Mouse (Mus musculus) A20 (cell line): ENCODE measurements around the gene Zfp597.
A peak's percentile ranks its signal among the peaks of the same experiment; 100 is the strongest.

Experiments
- DNase-seq: peaks from one replicate; pipeline ENCODE4 v3.0.0-alpha.2; 2011; ENCODE audit warnings: low read depth, low spot score

Zfp597 gene

DNA sequence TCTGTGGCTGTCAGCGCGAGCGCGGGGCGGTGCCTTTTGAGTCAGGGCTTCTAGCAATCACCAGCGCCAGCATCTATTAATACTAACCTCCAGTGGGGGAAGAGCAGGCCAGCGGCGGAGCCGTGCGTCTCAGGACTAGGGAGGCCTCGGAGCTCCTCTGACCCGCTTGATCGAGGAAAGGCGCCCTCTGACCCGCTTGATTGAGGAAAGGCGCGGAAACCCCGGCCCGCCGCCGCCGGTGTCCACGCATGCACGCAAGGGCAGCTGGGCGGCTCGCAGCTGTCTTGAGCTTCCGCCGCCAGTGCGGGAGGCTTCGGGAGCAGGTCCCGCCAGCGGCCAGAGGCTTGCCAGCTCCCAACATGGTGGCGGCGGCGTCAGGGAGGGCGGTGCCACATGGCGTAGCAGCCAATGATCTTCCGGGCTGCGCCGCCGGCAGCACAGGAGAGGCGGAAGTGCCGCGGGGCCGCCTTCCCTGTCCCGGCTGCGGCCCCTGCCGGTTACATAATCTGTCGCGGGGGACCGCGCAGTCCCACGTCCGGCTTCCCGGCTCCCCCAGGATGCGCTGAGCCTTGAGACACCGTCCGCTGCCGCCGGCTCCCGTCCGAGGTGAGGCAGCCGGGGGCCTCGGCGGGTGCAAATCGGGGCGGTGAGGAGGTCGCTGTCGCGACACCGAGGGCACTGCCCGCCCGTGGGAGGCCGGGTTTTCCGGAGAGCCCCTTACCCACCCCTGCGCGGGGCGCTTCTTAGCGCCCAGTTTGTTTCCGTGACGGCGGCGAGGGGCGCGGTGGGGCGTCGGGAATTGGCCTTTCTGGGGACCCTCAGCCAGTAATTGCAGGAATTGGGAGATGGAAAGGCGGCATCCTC is at the start of gene Zfp597, which contains the start of gene Gm20695:
TSS of gene Zfp597 (minus strand) at position 361 of the 864 bp plus-strand sequence.
TSS of gene Gm20695 (plus strand) at position 448 of the 864 bp plus-strand sequence.
- DNase-seq, result peak; percentile 97

GRCm38 (mm10) chr16:3934091-3934490 is 49.7 kb upstream of the Zfp597 start:
- no peak for DNase-seq

- no peak for DNase-seq
Measured at GRCm38 (mm10) chr16:3933536-3933935, 49.2 kb upstream of the Zfp597 start.

DNA sequence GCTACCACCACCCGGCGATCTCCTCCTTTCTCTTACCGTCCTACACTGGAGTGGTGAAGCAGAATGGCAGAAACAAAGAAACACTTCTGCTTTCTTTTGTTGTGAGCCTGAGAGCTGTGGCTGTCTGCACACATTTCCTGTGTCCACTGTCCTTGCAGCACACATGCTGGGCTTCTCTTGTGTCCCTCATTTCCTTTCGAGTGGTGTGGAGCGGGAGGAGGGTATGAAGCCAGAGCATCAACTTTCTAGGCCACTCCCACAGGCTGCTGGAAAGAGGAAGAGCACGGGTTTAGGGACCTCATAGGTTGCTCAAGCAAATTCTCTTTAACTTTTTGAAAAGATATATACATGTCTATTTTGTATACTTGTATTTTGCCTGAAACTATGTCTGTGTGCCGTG is 44.8 kb upstream of the Zfp597 start:
- DNase-seq, result peak; percentile 51

GRCm38 (mm10) chr16:3928582-3928981 is 44.2 kb upstream of the Zfp597 start:
- DNase-seq, result peak; percentile 64

DNA sequence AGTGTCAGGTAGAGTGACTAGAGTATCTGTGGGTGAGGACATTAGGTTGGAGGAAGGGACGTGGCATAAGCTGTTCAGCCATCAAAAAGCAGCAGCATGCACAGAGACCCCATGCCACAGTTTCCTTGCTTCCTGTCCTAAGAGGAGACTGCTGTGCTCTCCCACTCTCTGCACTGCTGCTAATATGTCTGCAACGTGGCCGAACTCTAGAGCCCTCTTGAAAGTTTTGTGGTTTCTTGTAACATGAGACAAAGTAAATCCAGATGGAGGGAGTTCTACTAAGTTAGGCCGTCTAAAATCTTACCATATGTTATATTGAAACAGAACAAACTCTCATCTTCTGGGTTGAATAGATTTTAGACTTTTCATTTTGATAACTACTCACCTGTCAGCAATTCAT is 39.6 kb upstream of the Zfp597 start:
- no peak for DNase-seq

DNA sequence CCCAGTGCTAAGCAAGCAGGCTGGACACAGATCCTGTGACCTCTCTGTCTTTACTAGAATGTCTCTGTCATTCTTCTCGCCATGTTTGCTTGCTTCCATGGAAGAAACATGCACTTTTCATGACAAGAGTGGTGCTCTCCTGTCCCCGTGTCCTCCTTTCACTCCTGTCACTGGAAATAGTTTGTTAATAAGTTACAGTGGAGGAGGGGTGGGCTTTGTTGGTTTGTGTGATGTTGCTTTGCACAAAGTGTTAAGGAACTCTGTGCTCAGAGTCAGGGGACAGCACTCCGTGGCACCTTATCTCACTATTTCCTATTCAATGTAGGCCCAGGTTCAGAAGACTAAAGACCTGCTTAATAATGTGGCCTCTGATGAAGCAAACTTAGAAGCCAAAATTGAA is 39.2 kb upstream of the Zfp597 start:
- DNase-seq, result no peak

GRCm38 (mm10) chr16:3920756-3921155 is 36.4 kb upstream of the Zfp597 start:
- no peak for DNase-seq

- no peak for DNase-seq
Measured at GRCm38 (mm10) chr16:3909118-3909517, 24.8 kb upstream of the Zfp597 start.

GRCm38 (mm10) chr16:3908537-3909111 is 24.3 kb upstream of the Zfp597 start, which contains the start of the genes 1700037C18Rik and Cluap1:
Gene 1700037C18Rik (minus strand): TSS chr16:3908689.
Gene Cluap1 (plus strand): TSS chr16:3908801.
- peak; percentile 97 for DNase-seq

DNA sequence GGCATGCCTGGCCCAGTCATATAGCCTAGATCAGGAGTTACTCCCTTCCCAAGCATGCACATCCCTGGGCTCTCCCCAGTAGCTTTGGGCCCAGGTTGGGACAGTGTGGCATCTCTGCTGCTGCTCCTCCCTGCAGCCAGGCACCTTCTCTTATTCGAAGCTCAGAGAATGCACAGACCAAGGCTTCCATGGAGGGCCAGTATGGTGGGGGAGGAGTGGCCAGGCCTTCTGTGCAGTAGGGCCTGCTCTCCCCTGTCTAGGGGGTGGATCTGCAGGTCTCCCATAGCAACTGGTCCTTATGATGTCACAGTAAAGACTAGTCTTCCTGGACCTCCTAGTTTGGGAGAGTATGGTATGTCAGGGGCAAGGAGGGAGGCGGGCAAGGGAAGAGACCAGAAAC is 23.1 kb upstream of the Zfp597 start:
- DNase-seq, result no peak

- DNase-seq, result no peak
Measured at GRCm38 (mm10) chr16:3896553-3896952, 12.2 kb upstream of the Zfp597 start.

DNA sequence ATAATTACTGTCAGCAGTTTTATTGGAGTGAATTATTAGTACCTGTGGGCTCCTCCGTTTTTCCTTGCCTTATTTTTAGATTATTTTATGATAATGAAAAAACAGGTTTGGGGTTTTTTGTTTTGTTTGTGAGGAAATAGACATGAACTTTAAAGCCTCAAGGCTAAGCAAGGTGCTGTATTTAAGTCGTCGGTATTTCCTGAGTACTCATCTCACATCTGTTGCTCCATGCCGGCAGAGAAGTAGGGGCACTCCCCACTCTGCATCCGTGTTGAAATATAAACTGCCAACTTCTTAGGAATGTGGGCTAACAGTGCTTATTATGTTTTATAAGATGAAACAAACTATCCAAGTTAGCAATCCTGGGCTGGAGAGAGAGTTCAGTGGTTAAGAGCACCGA is 11.7 kb upstream of the Zfp597 start:
- DNase-seq, result no peak

DNA sequence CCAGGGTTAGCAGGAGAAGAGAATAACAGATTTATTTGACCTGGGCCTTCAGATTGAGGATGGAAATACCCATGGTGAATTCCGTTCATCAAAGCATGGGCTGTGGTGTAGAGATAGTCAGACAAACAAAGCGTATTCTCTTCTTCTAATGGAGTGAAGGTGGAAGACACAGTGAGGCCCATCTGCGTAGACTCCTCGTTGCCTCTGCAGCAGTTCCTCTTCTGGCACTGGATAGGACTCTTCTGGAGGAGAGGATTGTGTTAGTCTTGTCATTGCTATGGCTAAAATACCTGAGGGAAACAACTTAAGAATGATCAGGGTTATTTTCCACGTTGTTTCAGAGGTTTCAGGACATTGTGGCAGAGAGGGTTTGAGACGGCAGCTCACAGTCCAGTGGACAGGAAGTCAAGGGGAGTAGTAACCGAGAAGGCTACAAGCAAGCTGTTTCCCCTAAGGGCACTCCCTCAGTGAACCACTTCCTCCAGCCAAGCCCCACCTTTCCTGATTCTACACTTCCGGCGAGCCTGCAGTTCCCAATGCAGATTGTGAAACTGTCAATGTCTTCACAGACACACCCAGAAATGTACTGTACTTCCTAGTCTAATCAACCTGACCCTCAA is 10.9 kb upstream of the Zfp597 start:
- DNase-seq, result peak; percentile 49

- no peak for DNase-seq
Measured at GRCm38 (mm10) chr16:3893739-3894138, 9.4 kb upstream of the Zfp597 start.

DNA sequence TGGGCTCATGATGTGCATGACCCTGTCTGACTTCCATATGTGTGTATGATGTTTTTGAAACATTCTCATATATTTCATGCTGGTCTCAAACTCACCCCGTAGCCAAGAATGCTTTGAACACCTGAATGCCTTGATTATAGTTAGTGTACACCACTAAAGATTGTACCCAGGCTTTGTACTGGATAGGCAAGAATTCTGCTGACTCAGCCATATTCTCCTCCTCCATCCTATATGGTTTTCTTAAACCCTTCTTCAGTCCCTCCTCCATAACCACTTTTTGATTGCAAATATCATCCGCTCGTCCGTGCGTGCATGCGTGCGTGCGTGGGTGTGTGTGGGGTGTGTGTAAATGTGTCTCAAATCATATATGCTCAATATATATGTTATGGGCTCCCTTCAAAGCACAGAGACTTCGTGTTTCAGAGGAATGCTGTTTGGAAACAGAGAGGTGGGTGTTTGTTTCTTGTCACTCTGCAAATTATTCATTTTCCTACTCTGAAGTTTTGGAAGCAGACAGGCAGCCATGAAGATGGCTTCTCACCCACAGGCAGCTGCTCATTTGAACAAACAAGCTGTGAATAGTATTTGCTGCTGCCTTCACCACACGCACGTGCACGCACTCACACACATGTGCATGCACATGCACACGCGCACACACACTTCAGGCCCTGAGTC is 7.4 kb upstream of the Zfp597 start:
- DNase-seq, result no peak

DNA sequence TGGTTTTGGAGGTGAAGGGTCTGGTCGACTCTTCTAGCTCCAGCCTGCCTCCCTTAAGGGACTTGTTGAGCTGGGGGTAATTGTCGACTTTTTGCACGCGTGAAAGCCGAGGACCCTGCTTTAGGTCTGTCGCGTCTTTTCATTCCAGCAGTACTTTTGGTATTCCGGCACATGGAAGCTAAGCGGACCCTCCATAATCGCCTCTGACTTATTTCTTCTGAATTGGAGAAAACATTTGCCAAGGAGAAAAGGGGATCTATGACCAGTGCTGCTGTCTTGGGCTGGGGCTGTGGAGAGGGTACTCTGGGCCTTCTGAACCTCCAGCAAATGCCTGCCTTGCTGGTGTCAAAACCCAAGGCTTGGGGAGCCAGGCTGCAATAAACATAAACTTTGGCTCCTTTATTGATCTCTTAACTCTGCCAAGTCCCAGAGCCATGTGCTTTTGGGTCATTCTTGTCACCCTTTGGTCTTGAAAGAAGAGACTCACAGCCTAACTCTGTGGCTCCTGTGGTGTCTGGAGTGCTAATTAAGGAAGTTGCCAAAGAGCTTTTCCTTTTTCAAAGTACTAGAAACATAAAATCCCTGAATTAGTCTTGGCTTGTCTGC is 807 bp upstream of the Zfp597 start:
- peak; percentile 43 for DNase-seq

- no peak for DNase-seq
Measured at GRCm38 (mm10) chr16:3876346-3876745, 8.0 kb downstream of the Zfp597 start.

DNA sequence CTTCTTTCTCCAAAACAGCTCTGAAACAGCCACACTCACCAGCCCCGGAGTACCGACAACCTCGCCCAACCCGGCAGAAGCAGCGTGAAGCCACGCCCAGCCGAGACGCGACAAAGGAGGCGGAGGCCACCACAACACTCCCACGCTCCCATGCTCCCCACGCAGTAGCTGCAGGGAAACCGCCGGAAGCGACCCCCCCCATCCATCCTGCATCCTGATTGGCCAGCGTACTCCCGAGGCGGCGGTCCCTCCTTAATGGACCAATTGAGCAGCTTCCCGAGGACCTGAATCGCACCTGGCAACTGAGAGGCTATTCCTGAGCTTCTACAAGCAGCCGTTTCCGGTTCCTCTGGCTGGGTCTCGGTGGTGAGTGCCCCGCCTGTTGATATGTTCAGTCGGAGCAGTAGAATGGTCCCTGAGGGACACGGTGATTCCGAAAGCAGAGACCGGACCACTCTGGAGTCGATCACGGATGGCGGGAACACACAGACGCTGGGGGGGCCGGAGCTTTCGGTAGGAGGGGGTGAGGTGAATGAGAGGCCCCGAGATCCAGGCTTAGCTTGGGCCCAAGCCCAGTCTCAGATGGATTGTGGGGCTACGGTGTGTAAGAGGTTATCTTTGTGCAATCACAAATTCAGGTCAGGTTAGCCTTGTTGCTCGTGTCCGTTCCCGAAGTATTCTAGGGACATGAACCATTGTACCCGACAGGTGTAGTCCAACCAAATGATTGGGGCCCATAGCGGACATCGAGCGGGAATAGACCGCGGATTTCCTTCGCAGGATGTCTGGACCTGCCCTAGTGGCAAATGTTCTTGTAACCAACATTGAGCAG is 11.9 kb downstream of the Zfp597 start, which contains the start of gene Naa60:
TSS of gene Naa60 (plus strand) at position 160 of the 832 bp plus-strand sequence.
- peak; percentile 94 for DNase-seq

DNA sequence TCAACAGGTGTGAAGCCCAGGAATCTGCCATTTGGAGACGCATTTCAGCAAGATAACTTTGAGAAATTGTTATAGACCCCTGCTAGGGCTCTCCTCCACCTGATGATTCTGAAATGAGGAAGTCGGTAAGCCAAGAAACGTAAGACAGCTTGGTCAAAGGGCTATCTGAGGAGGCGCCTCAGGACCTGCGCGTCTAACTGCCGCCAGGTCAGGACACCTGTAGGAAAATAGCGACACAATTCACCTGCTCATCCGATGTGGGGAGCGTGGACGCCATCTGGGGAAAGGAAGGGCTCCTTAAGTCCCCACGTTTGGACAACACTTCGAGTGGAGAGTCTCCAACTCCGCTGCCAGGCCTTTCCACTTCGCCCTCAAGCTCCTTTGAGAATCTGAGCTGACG is 12.5 kb downstream of the Zfp597 start:
- DNase-seq, result no peak
